In the genomic region with DNA sequence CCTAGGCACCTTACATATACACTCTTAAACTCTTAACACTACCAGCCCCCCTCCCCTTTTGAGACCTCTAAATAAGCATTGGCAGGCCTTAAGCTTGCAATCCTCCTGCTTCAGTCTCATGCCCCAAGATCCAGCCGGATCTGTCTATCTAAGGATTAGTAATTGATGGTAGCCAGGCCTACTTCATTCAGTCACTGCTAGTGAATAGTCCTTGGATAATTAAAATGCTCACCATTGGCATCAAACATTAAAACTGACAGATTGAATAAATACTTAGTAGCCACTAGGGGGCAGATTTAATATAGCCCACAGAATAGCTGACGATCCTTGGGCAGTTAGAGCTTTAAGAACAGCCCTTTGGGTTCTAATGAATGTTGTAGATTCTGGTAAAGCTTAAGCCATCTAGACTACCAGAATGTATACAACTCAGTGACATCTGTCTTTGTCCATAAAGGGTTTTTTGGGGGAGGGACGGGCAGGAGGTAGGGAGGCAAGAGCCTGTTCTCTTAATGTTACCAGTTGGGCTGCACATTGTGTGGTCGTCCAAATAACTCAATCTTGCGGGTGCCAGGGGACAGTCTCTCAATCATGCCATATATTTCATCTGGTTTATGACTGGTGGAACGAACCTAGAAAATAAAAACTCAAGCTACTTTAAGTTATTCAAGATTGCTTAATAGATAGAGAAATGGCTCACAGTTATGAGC, we compare ENCODE assay signal across 9 mouse cellular contexts. TPM values are rescaled to one million over a fixed set of nuclear protein-coding genes. Genes with fewer than 3 reads are reported as not detected.
A peak's percentile ranks its signal among the peaks of the same experiment; 100 is the strongest.
DNase-seq lines count a peak whose midpoint lies in the region; TF ChIP-seq lines count a peak whose summit lies in the region.
"Had no signal": no experiment of that assay in that cellular context is flagged by ENCODE, and none has a peak within 500 bp of the region (broad histone marks: within the 10 kb centered on the region; RNA-seq: fewer than 3 reads in every experiment).

No protein-coding gene starts in this region.

- no peak overlapping the region for H3K4me3 ChIP-seq in left cerebral cortex, adult 2 months

- intact Hi-C loops in left cerebral cortex, adult 2 months (cut with DNase I) = loop anchor here (1.0 kb wide), 1 partner anchor 43 kb away; no protein-coding TSS in a partner anchor
- intact Hi-C loops in left cerebral cortex, postnatal 25 days (cut with DNase I) = loop anchor here (2.0 kb wide), 1 partner anchor 43 kb away; no protein-coding TSS in a partner anchor
- intact Hi-C loops in left cerebral cortex, postnatal 14 days (cut with DNase I) = loop anchor here (2.0 kb wide), 1 partner anchor 43 kb away; no protein-coding TSS in a partner anchor

- peak; percentile 74 for TF ChIP-seq CTCF in left cerebral cortex, adult 2 months (IDR thresholded peaks at IDR 0.05)

- no peak overlapping the region for H3K27ac ChIP-seq in left cerebral cortex, adult 2 months

- DNase-seq in left cerebral cortex, adult 2 months (ENCODE audit: extremely low spot score in 1 of 2, low spot score in 2 of 2) = no peak
- DNase-seq in left cerebral cortex, postnatal 25 days (ENCODE audit: low spot score in 2 of 2) = no peak
- peak; percentile 30 for DNase-seq in ZHBTc4 (ENCODE audit: low read depth, low spot score)
- peak; percentile 58 for DNase-seq in induced T-regulatory cell, adult 2 months (ENCODE audit: low read depth)
- peak; percentile 85 for DNase-seq in retina, embryonic 14.5 days (ENCODE audit: low spot score)
- DNase-seq in heart, adult 9 months (ENCODE audit: low spot score in 2 of 2) = no peak
- DNase-seq in left cerebral cortex, postnatal 14 days (ENCODE audit: low spot score in 2 of 2) = no peak
- no peak for DNase-seq in layer of hippocampus, postnatal 36 days
- DNase-seq: kidney, adult 18-20 months had no signal

RNA-seq across cellular contexts. Expression of gene Mettl3, which starts 9.2 kb away (rescaled TPM):
- total RNA-seq in left cerebral cortex, adult 2 months (2021) = 10 to 100 TPM; 37.4 to 44.7 TPM
- total RNA-seq in left cerebral cortex, postnatal 25 days (2021) = 10 to 100 TPM; 39.8 to 41.5 TPM
- 10 to 100 TPM; 35.2 to 35.3 TPM for total RNA-seq in left cerebral cortex, postnatal 14 days (2021)
- 10 to 100 TPM; 49.8 to 54.0 TPM for total RNA-seq in layer of hippocampus, postnatal 36 days (2021)

RNA-seq across cellular contexts. Expression of gene Rab2b, which starts 16.4 kb away (rescaled TPM):
- total RNA-seq in left cerebral cortex, adult 2 months (2021) = 10 to 100 TPM; 35.8 to 37.2 TPM
- total RNA-seq in left cerebral cortex, postnatal 25 days (2021) = 10 to 100 TPM; 30.9 to 32.4 TPM
- total RNA-seq in left cerebral cortex, postnatal 14 days (2021) = 10 to 100 TPM; 34.7 to 35.3 TPM
- 10 to 100 TPM; 35.7 to 37.1 TPM for total RNA-seq in layer of hippocampus, postnatal 36 days (2021)

RNA-seq across cellular contexts. Expression of gene Tox4, which starts 16.8 kb away (rescaled TPM):
- 10 to 100 TPM; 62.6 to 66.0 TPM for total RNA-seq in left cerebral cortex, adult 2 months (2021)
- total RNA-seq in left cerebral cortex, postnatal 25 days (2021) = 10 to 100 TPM; 65.5 to 66.8 TPM
- 10 to 100 TPM; 61.4 to 62.6 TPM for total RNA-seq in left cerebral cortex, postnatal 14 days (2021)
- total RNA-seq in layer of hippocampus, postnatal 36 days (2021) = 10 to 100 TPM; 58.3 to 63.0 TPM

RNA-seq across cellular contexts. Expression of gene Sall2, which starts 32.9 kb away (rescaled TPM):
- 10 to 100 TPM; 31.9 to 33.0 TPM for total RNA-seq in left cerebral cortex, adult 2 months (2021)
- total RNA-seq in left cerebral cortex, postnatal 25 days (2021) = 10 to 100 TPM; 32.3 to 33.4 TPM
- total RNA-seq in left cerebral cortex, postnatal 14 days (2021) = 10 to 100 TPM; 32.7 to 37.1 TPM
- 10 to 100 TPM; 43.1 TPM for total RNA-seq in layer of hippocampus, postnatal 36 days (2021)

RNA-seq across cellular contexts. Expression of gene Chd8, which starts 38.1 kb away (rescaled TPM):
- total RNA-seq in left cerebral cortex, adult 2 months (2021) = 100 to 1,000 TPM; 115 to 122 TPM
- 100 to 1,000 TPM; 115 to 122 TPM for total RNA-seq in left cerebral cortex, postnatal 25 days (2021)
- 100 to 1,000 TPM; 107 to 111 TPM for total RNA-seq in left cerebral cortex, postnatal 14 days (2021)
- total RNA-seq in layer of hippocampus, postnatal 36 days (2021) = 100 to 1,000 TPM; 123 to 143 TPM

Comparison
In these comparisons a context has a peak if more than half of its experiments do, and no peak if none do; other contexts are left out.
1. DNase-seq: peak in ZHBTc4 (single experiment), induced T-regulatory cell, adult 2 months (single experiment) and retina, embryonic 14.5 days (single experiment); none in left cerebral cortex, adult 2 months (0 of 2), left cerebral cortex, postnatal 25 days (0 of 2), heart, adult 9 months (0 of 2), left cerebral cortex, postnatal 14 days (0 of 2) and layer of hippocampus, postnatal 36 days (0 of 2).